Mouse (Mus musculus) megakaryocyte progenitor cell, adult 5-6 weeks (primary cell): ENCODE results near the gene Kcnk12. TPM values are rescaled to one million over a fixed set of nuclear protein-coding genes. Genes with fewer than 3 reads are reported as not detected.

Source experiments
- ATAC-seq: replicated peaks from 2 replicates; pipeline ENCODE4 v1.8.0; 2016; ENCODE audit warnings: mild to moderate bottlenecking, moderate TSS enrichment, inconsistent platforms; ENCODE audit not compliant: poor library complexity
- total RNA-seq, 2 experiments: library from RNA; stranded (forward) in 1 of 2; stranded (reverse) in 1 of 2; fragments of 157-497, 149-512 nt in 1 of 2; fragments of 200-1000 nt in 1 of 2; gene quantifications; 2 replicates each; pipeline versions ENCODE4 v1.2.3 to v1.2.4; 2015 to 2017

Gene Kcnk12
- total RNA-seq, 2 experiments from 2014 or later = 4.0 to 5.6 TPM

DNA sequence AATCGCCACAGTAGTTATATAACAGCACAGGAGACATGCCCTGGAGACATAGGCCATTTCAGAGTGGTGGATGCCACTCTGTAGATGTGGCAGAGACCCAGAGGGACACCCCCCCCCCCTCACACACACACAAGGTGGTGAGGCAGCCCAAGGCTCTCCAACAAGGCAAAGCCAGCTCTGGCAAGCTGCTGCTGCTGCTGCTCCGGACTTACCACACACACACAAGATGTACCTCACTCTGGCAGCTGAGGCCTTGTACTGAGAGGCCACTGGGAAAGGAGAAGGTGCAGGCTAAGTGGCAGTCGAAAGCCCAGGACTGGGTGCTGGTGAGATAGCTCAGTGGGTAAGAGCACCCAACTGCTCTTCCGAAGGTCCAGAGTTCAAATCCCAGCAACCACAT lies 10.1 kb downstream of the Kcnk12 start:
- no peak for ATAC-seq

DNA sequence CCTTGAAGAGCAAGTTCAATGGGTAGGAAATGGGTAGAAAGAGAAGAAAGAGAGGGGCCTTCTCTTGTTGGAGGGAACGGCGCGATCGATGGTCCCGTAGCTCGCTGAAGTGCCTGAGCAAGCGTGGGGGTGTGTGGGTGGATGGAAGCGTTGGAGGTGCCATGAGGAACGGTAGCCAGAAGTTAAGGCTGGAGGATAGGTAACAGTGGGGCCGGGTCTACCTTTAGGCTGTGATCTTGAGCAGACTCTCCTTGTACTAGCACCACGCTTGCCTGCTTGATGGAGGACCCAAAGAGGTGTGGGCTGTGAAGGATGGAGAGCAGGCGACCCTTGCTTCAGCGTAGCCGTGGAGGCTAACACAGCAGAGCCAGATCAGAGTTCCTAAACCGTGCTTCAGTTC lies 12.1 kb downstream of the Kcnk12 start:
- no peak for ATAC-seq

DNA sequence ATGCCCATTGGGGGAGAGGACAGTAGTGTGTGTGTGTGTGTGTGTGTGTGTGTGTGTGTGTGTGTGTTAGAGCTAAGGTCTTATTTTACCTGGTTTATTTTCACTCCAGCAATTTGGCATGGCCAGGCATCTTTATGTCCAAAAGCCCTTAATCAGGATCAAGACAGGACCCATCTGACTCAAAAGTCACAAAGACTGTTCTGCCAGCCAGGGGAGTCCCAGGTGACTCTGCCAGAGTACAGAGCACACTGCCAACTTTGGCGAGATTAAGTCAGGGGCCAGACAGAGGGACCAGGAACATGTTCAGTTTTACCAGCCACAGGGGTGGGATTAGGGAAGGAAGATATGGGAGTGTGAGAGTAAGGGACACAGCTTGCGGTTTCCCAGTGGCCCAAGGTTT lies 12.9 kb downstream of the Kcnk12 start:
- ATAC-seq = no peak

DNA sequence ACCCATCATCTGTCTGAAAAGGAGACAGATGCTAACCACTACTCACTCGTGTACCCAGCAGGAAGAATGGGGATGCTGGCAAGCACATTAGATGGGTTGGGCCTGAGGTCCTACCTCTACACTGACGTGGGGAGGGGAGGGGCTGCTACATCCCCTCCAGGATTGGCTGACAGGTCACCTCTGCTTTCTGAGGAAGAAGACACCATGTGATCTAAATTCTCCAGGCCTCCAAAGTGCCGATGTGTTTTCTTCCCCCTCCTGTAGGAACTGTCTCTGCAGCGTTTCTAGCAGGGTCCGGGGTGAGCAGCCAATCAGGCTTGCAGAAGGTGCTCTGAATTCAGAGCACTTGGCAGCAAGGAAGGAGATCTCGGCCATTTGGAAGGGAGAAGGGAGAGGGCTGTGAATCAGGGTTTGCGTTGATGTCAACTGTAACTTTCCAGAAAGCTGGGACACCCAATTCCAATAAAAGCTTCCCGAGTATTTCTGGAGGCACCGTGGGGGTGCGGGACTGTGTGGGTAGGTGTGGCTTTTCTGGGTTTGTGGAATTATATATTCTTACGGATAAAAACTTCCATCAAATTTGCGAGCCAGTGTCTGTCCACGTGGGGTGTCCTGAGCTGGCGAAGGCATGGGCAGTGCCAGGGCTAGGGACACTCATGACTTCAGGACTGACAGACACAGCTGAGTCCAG lies 13.5 kb downstream of the Kcnk12 start:
- no peak for ATAC-seq

DNA sequence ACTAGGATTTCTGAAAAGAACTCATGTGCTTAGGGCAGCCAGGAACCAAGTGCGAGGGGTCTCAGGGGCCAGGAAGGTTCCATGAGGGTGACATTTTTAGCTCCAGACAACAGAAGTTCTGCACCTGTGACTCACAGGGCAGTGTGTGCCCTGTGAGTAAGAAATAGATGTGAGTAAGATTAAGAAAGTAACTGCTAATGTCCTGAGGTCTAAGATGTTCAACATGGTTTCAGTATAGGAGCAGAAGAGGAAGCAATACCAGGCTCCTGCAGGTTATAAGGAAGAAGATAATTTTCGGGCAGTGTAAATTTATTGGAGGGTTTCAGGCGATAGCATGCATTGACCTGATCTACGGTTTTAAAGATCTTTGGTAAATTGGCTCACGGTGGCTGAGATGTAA lies 16.6 kb downstream of the Kcnk12 start:
- ATAC-seq = peak; percentile 23; the same call in 1 of the 2 replicates

DNA sequence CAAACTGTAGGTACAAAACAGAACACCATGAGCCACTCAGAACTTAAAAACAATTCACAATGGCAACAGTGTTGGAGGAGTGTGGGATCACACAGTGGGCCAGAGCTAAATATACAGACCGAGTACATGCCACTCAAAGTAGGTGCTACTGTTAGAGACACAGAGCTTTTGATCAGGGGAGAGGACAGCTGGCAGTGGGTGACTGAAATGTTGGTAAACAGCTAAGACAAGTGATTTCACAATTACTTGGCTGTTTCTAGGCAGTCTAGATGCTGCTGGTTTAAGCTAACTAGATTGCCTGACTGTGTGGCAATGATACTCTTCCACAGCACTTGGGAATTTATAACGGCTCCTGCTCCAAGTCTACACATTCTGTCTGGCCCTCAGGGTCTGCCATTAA lies 17.6 kb downstream of the Kcnk12 start:
- peak; percentile 40; the same call in 1 of the 2 replicates for ATAC-seq

DNA sequence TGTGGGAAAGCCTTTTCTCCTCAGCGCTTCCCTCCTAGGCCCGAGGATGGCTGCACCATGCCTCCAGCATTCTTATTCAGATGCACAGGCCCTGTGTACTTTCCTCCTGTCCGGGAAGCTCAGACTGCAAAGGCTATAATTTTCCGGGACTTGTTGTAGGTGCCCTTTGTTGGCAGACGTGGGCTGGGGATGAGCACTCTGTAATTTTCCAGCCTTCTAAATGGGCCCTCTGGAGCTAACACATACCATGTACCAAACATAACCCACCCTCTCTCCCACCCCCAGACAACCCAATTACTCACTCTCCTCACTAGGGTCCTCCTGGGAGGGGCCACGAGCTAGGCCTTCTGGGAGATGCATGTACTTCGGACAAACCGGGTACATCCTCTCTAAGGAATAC lies 22.8 kb downstream of the Kcnk12 start:
- no peak for ATAC-seq

DNA sequence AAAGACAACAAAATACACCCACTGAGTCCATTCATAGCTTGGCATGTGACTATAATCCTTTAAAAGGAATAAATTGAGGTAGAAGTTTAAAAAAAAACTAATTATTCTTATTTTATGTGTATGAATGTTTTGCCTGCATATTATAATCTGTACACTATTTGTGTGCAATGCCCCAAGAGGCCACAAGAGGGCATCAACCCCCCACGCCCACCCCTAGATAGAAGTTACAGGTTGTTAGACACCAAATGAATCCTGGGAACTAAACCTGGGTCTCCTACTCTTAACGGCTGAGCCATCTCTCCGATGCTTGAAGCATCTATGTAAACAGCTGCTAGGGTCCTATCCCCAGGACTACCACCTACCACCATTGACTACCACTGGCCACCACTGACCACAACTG lies 24.6 kb downstream of the Kcnk12 start:
- ATAC-seq = peak; percentile 85

DNA sequence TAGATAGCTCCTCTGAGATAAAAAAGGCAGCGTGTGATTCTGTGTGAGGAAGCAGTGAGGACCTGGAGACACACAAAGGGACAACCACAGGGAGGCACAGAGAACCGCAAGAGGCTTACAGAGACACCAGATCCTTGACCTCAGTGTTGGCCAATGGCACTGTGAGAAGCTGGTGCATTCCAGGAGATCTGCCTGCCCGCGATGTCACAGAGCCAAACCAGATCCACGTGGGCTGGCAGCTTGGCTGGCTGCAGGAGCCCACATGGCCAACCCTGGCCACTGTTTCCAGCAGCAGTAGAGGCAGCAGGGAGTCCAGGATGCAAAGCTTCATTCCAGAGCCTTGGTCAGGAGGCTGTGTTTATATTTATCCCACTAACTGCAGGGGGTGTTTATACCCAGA lies 27.0 kb downstream of the Kcnk12 start:
- ATAC-seq = no peak

DNA sequence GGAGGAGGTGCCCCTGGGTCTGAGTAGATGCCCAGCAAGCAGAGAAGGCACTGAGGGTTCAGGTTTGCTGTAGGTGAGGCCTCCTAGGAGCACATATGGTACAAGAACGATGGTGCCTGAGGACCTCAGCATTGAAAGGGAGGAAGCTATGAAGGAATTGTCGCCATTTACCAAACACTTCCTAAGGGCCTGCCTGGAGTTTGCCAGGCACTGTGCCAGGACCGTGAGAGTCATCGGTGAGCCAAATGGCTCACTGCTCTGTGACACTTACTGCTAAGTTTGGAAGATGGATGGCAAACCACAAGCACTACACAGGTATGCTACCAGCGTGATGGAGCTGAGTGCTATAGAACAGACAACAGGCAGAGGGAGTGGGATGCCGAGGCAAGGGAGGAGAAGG lies 30.9 kb downstream of the Kcnk12 start:
- ATAC-seq = no peak

DNA sequence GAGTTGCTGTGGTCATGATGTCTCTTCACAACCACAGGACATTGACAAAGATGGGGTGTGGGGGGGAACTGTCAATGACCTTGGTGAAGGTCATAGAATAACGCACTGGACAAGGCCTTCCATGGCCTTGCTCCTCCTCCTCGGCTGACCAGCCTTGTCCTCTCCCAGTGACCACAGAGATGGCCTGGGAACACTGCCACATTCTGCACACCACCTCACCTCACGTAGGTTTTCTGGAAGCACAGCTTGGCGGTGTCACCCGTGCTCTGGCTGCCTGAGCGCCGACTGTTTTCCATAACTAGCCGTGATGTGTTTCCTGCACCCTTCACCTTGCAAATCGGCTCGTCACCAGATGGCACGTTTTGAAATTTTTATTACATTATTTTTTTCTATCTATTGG lies 32.8 kb downstream of the Kcnk12 start:
- no peak for ATAC-seq

DNA sequence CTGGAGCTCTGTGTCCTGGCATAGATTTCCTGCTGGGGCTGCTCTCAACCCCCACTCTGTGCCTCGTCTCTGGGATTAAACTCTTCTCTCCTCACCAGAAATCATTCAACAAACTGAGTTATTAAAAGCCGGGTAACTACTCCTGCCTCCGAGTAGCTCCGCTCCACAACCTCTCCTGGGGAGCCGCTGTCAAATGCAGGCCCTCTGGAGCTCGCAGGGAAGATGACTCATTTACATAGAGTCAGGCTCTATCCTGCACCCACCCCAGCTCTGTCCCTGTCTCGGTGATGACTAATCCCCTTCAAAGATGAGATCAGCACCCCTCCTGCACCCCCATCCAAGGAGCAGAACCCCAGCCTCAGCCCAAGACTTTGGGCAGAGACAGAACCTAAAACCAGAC lies 34.6 kb downstream of the Kcnk12 start:
- no peak for ATAC-seq

DNA sequence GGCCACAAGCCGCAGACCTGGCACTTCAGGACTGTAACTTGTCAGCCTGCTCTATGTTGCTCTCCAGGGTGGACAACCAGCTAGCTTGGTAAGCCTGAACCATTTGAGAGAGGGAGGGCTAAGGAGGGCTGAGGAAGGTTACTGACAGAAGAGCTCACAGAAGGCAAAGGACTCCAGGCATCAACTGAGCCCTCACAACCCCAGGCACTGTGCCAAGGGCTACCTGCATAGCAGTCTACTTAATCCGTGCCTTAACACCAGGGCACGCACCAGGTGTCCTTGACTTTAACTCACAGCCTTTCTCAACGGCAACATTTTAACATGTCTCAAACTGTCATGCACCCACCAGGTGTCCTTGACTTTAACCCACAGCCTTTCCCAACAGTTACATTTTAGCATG lies 37.5 kb downstream of the Kcnk12 start:
- no peak for ATAC-seq

DNA sequence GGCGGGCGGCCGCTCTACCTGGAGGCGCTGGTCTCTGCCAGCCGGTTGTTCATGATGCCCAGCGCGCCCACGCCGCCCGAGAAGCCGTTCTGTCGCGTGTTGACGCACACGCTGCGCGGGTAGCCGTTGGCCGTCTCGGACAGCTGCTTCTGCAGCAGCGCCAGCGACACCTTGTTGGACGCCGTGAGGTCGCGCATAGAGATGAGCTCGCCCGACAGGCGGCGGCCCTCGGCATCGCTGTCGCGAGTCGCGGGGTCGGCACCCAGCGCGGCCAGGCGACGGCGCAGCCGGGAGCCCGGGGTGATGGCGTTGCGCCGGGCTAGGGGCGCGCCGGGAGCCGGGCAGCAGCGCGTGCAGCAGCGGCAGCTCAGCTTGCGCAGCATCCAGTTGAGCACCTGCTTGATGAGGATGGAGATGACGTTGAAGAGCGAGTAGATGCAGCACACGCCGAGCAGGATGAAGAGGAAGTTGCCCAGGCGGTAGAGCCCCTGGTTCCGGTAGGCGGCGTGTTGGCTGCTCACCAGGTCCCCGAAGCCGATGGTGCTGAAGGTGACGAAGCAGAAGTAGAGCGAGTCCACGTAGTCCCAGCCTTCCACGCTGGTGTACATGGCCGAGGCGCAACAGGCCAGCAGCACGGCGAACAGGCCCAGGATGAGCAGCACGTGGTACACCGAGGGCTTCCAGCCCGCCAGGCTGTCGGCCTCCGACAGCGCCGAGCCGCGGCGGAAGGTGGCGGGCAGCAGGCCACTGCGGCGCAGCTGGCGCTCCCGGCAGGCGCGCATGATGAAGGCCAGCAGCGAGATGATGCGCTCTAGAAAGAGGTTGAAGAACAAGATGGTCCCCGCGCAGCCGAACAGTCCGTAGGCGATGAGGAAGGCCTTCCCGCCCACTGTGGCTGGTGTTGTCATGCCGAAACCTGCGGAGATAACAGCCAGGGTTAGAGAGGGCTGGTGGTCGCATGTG lies 51.6 kb downstream of the Kcnk12 start:
- ATAC-seq = peak; percentile 80

DNA sequence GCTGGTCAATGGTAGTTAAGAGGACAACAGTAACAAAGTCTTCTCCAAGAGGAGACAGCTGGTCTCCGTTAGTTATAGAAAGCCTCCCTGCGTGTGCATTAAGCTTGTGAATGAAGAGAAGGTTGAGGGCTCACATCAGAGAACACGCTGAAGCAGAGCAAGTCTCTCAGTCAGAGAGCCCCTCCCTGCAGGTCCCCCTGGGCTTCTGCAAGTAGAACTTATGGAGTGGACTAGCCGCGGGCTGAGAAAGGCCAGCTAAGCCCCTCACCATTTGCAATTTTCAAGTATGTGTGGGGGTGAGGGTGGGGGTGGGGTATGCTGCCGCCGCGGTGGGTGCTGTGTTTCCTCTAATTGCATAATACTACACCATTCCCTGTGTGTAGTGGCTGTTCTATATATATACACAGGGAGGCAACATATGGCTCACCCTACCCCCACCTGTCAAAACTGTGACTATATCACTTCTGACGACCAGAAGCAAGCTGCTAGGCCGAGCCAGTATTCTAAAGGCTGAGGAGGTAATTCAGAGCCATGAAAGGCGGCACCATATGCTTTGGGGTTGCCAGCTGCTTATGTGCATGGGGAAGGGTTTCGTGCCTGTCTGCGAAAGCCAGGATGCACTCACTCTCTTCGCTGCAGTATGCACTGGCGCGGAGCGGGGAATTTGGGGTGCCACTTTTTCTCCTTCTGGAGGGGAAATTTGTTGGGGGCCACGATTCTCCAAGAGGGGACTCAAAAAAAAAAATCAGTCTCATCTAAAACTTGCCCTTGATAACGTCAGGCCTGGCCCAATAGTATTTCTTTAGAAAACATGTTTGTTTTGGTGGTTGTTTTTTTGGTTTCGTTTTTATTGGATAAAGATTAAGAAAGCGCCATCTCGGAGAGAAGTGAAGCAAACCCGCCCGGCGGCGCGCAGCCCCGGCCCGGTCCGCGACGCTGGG lies 52.5 kb downstream of the Kcnk12 start:
- ATAC-seq = no peak

DNA sequence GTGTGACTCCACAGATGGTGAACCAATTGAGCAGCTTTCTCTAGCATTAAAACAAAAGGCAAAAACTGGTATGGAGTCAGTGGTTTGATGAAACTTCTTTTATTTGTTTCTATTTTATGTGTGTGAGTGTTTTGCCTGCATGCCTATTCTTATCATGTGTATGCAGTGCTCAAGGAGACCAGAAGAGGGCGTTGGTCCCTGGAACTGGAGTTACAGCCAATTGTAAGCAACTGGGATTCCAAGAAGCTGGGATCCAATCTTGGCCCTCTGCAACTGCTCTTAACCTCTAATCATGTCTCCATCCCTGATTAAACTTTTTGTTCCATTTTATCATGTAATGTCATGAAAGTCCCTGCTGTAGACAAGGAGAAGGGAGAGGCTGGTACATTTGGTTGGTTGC lies 58.0 kb downstream of the Kcnk12 start:
- ATAC-seq = no peak

DNA sequence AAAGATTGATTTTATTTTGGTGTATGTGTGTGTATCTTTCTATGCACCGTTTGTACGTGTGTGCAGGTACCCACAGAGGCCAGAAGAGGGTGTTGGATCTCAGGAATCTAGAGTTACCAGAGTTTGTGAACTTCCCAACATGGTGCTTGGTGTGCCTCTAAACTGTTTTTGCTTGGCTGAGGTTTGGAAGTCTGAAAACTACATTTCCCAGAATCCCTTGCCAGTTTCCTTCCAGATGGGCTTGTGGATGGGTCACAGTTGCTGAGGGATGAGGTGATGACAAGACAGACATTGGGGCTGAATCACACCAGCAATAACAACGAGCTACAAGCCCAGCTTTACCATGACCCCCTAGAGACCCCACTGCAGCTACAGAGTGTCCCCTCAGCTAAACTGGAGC lies 60.6 kb downstream of the Kcnk12 start:
- ATAC-seq = no peak

DNA sequence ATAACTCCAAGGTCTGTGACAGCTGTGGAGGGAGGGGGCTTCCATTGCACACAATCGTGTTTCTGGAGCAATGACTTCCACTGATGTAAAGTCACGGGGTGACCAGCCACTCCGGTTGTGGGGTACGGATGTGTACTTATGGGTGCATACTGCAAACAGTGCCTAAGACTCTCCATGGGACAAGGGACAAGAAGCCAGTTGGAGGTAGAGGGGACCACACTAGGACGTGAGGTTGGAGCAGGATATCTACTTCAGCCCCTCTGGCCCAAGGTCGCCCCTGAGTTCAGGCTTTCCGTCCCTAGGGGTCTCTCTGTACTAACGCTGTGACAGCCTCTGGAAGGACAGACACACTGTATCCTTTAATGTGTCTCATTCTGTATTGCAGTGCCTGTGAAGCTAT lies 63.3 kb downstream of the Kcnk12 start:
- no peak for ATAC-seq

DNA sequence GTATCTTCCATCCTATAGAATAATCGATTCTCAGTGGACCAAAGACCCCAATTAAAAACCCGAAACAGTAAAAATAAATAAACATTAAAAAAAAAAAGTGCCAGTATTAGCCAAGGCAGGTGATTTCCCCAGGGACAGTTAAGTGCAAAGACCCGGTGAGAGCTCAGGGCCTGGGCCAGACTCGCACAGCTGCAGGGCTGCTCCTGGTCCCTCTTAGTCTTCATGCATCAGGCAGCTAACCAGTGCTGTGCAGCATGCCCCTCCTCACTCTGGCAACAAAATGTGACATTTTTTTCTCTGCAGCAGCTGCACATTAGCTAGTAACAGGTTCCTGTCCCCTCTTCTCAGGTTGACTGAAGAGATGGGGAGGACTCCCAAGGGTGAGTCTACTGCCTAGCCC lies 65.8 kb downstream of the Kcnk12 start:
- ATAC-seq = no peak

DNA sequence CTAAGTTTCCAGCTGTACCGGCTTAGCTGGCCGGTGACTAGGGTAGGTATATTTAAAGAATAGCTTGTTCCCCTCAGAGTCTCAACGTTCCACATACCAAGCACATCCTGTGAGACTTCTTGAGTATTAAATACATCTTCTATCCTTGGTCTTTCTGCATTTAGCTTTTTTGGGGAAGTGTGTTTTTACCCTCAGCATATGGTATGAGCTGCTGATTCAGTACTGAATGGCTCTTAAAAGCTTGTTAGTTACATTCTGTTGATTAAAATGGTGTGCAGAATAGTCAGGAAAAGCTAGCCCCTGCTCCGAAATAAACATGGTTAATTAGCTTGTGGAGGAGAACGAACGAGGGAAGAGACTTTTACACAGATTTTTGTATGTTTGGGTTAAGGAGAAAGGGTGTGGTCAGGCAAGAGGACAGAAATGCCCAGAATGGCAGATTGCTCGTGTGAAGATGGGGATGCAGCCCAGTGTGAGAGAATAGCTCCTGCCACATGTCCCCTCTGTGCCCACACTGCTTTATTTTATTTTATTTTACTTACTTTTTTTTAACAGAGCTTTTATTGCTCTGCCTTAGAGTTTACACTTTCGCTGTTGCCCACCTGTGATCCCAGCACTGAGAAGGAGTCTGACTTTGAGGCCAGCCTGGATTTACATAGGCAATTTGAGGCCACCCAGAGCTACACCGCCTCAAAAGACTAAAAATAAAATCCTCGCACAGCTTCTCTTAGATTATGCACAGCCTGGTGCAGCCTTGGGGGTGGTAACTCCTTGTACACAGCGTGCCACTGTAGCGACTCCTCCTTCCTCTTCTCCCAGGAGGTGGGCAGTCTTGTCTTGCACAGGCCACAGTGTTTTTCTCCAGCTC lies 71.1 kb downstream of the Kcnk12 start:
- ATAC-seq = no peak
